Mouse (Mus musculus) midbrain, embryonic 11.5 days (tissue): ENCODE measurements around the gene Rpl26. TPM values are rescaled to one million over a fixed set of nuclear protein-coding genes. Genes with fewer than 3 reads are reported as not detected.

Experiments
- ATAC-seq: fragments of 200-750 bp; cut with Nextera tagmentation; 2 replicates; pipeline ENCODE4 v1.8.0; 2017; ENCODE audit warnings: moderate TSS enrichment, moderate library complexity; ENCODE audit not compliant: low FRiP score
- DNase-seq: peaks from one replicate; pipeline ENCODE4 v3.0.0; 2015; ENCODE audit warnings: low spot score; ENCODE audit errors: missing footprints
- H3K27ac ChIP-seq: fragments of 300-500 bp; sonication (generic); 2 replicates; pipeline ENCODE4 v1.5.1; 2014; ENCODE audit warnings: low read depth, low read length
- H3K27me3 ChIP-seq: fragments of 300-500 bp; sonication (generic); 2 replicates; pipeline ENCODE4 v1.6.1; 2014; ENCODE audit warnings: mild to moderate bottlenecking, low read length, moderate library complexity, mixed read lengths; ENCODE audit not compliant: control insufficient read depth, insufficient read depth
- H3K36me3 ChIP-seq: fragments of 300-500 bp; sonication (generic); 2 replicates; pipeline ENCODE4 v1.6.1; 2014; ENCODE audit warnings: mild to moderate bottlenecking, low read length, moderate library complexity, mixed read lengths; ENCODE audit not compliant: control insufficient read depth, insufficient read depth
- H3K4me1 ChIP-seq: fragments of 300-500 bp; sonication (generic); 2 replicates; pipeline ENCODE4 v1.6.1; 2014; ENCODE audit warnings: low read length; ENCODE audit not compliant: control insufficient read depth, insufficient read depth
- H3K4me2 ChIP-seq: fragments of 300-500 bp; sonication (generic); 2 replicates; pipeline ENCODE4 v1.6.1; 2014; ENCODE audit warnings: mild to moderate bottlenecking, moderate library complexity
- H3K4me3 ChIP-seq: fragments of 300-500 bp; sonication (generic); 2 replicates; pipeline ENCODE4 v1.5.1; 2014; ENCODE audit warnings: low read depth, low read length
- H3K9ac ChIP-seq: fragments of 300-500 bp; sonication (generic); 2 replicates; pipeline ENCODE4 v1.6.1; 2014; ENCODE audit warnings: low read length
- H3K9me3 ChIP-seq: fragments of 300-500 bp; sonication (generic); 2 replicates; pipeline ENCODE4 v1.6.1; 2016; ENCODE audit warnings: low read length; ENCODE audit not compliant: control insufficient read depth
- WGBS: fragments of 180-500 bp; shearing (Covaris S2); extraction: QIAGEN DNeasy Blood & Tissue Kit; methylation state at CpG from one replicate; pipeline ENCODE4 v1.1.7; 2014; 5-methylcytosine and 5-hydroxymethylcytosine counted together
- polyA plus RNA-seq: library from polyadenylated mRNA; unstranded; fragments of >200 nt; fragmentation: Nextera tagmentation; extraction: Ambion mirVana; gene quantifications from 2 replicates; pipeline ENCODE4 v1.2.1, GENCODE M21; 2014

The Rpl26 gene
- polyA plus RNA-seq, 1 experiment from 2014 or later: 881 TPM

GRCm38 (mm10) chr11:68904375-68905137 is 3.2 kb downstream of the Rpl26 start:
- Histone ChIP-seq H3K27ac (no peak overlapping the region), H3K27me3 (no peaks in the 10 kb centered on the region), H3K9ac (no peak overlapping the region), H3K4me1 (peaks cover 8% of the 10 kb centered on the region), H3K4me2 (no peak overlapping the region), H3K36me3 (peaks cover 24% of the 10 kb centered on the region), H3K9me3 (no peaks in the 10 kb centered on the region), H3K4me3 (no peak overlapping the region)
- 93% methylated on average over 8 of the region's 8 CpGs for WGBS
- DNase-seq (peak; percentile 97), ATAC-seq (no peak)

- Histone ChIP-seq H3K4me2 (no peak overlapping the region), H3K27ac (no peak overlapping the region), H3K36me3 (peaks cover 24% of the 10 kb centered on the region), H3K9ac (no peak overlapping the region), H3K4me1 (peaks cover 8% of the 10 kb centered on the region), H3K4me3 (no peak overlapping the region), H3K9me3 (no peaks in the 10 kb centered on the region), H3K27me3 (no peaks in the 10 kb centered on the region)
- peak; percentile 81 for DNase-seq
- 92% methylated on average over 3 of the region's 3 CpGs for WGBS
- no peak for ATAC-seq
Observed at GRCm38 (mm10) chr11:68905138-68905531, 3.8 kb downstream of the Rpl26 start.

- DNase-seq: peak; percentile 84
- Histone ChIP-seq H3K4me3 (no peak overlapping the region), H3K9me3 (no peaks in the 10 kb centered on the region), H3K4me2 (no peak overlapping the region), H3K27me3 (no peaks in the 10 kb centered on the region), H3K27ac (no peak overlapping the region), H3K9ac (no peak overlapping the region), H3K36me3 (peaks cover 24% of the 10 kb centered on the region), H3K4me1 (peaks cover 8% of the 10 kb centered on the region)
- 88% methylated on average over 9 of the region's 9 CpGs for WGBS
- ATAC-seq: no peak
Observed at GRCm38 (mm10) chr11:68905665-68906460, 4.5 kb downstream of the Rpl26 start.

GRCm38 (mm10) chr11:68906461-68906790 is 5.0 kb downstream of the Rpl26 start:
- Histone ChIP-seq H3K4me2 (no peak overlapping the region), H3K9me3 (no peaks in the 10 kb centered on the region), H3K4me3 (no peak overlapping the region), H3K9ac (no peak overlapping the region), H3K36me3 (peaks cover 24% of the 10 kb centered on the region), H3K27ac (no peak overlapping the region), H3K4me1 (peaks cover 8% of the 10 kb centered on the region), H3K27me3 (no peaks in the 10 kb centered on the region)
- ATAC-seq (no peak), DNase-seq (peak; percentile 88)
- 89% methylated on average over 4 of the region's 4 CpGs for WGBS

- peaks cover 8% of the 10 kb centered on the region for H3K4me1 ChIP-seq
- no peak overlapping the region for H3K4me3 ChIP-seq
- ATAC-seq: no peak
- no peak overlapping the region for H3K9ac ChIP-seq
- no peaks in the 10 kb centered on the region for H3K9me3 ChIP-seq
- H3K27ac ChIP-seq: no peak overlapping the region
- peak; percentile 67 for DNase-seq
- H3K4me2 ChIP-seq: no peak overlapping the region
- no peaks in the 10 kb centered on the region for H3K27me3 ChIP-seq
- WGBS: 76% methylated on average over 3 of the region's 3 CpGs
- H3K36me3 ChIP-seq: peaks cover 24% of the 10 kb centered on the region
Observed at GRCm38 (mm10) chr11:68907251-68907650, 5.9 kb downstream of the Rpl26 start.

GRCm38 (mm10) chr11:68908846-68909503 is 7.6 kb downstream of the Rpl26 start:
- H3K4me2 ChIP-seq: no peak overlapping the region
- no peak overlapping the region for H3K9ac ChIP-seq
- H3K27me3 ChIP-seq: no peaks in the 10 kb centered on the region
- no peak overlapping the region for H3K27ac ChIP-seq
- H3K36me3 ChIP-seq: peaks cover 14% of the 10 kb centered on the region; the same call in 1 of the 2 replicates
- no peaks in the 10 kb centered on the region for H3K4me1 ChIP-seq
- H3K4me3 ChIP-seq: no peak overlapping the region
- WGBS: 53% methylated on average over 7 of the region's 7 CpGs
- no peaks in the 10 kb centered on the region for H3K9me3 ChIP-seq
- DNase-seq (peak; percentile 69), ATAC-seq (no peak)

GRCm38 (mm10) chr11:68911531-68912177 is 10.3 kb downstream of the Rpl26 start:
- Histone ChIP-seq H3K27me3 (no peaks in the 10 kb centered on the region), H3K4me1 (no peaks in the 10 kb centered on the region), H3K36me3 (no peaks in the 10 kb centered on the region; the same call in 1 of the 2 replicates), H3K27ac (no peak overlapping the region), H3K9me3 (no peaks in the 10 kb centered on the region), H3K4me3 (no peak overlapping the region), H3K9ac (no peak overlapping the region), H3K4me2 (no peak overlapping the region)
- 69% methylated on average over 14 of the region's 14 CpGs for WGBS
- ATAC-seq (no peak), DNase-seq (peak; percentile 69)

- Histone ChIP-seq H3K36me3 (no peaks in the 10 kb centered on the region), H3K4me2 (no peak overlapping the region), H3K9ac (no peak overlapping the region), H3K4me3 (no peak overlapping the region), H3K27ac (no peak overlapping the region), H3K9me3 (no peaks in the 10 kb centered on the region), H3K4me1 (no peaks in the 10 kb centered on the region), H3K27me3 (no peaks in the 10 kb centered on the region)
- 89% methylated on average over 4 of the region's 4 CpGs for WGBS
- DNase-seq (peak; percentile 12), ATAC-seq (no peak)
Observed at GRCm38 (mm10) chr11:68914566-68914965, 13.2 kb downstream of the Rpl26 start.
